Mouse (Mus musculus) liver, postnatal 0 days (tissue): ENCODE data around the gene Chaf1b. TPM values are rescaled to one million over a fixed set of nuclear protein-coding genes. Genes with fewer than 3 reads are reported as not detected.
A peak's percentile ranks its signal among the peaks of the same experiment; 100 is the strongest.

ENCODE experiments used
- ATAC-seq: fragments of 200-750 bp; cut with Nextera tagmentation; 2 replicates; pipeline ENCODE4 v1.8.0; 2017; ENCODE audit warnings: mild to moderate bottlenecking, moderate library complexity
- DNase-seq: peaks from one replicate; pipeline ENCODE4 v3.0.0-alpha.2; 2016
- H3K27ac ChIP-seq: fragments of 300-500 bp; sonication (generic); 2 replicates; pipeline ENCODE4 v1.5.1; 2014; ENCODE audit warnings: antibody characterized with exemption, moderate library complexity, mild to moderate bottlenecking, low read depth
- H3K27me3 ChIP-seq: fragments of 300-500 bp; sonication (generic); 2 replicates; pipeline ENCODE4 v1.6.1; 2014; ENCODE audit warnings: low read length, control low read depth, mixed read lengths; ENCODE audit not compliant: insufficient read depth
- H3K36me3 ChIP-seq: fragments of 300-500 bp; sonication (generic); replicated peaks from 2 replicates; pipeline ENCODE4 v1.6.1; 2014; ENCODE audit warnings: mild to moderate bottlenecking, control low read depth, low read length, moderate library complexity, mixed read lengths; ENCODE audit not compliant: insufficient read depth
- H3K4me1 ChIP-seq: fragments of 300-500 bp; sonication (generic); 2 replicates; pipeline ENCODE4 v1.6.1; 2014; ENCODE audit warnings: antibody characterized with exemption, mild to moderate bottlenecking, control low read depth; ENCODE audit not compliant: insufficient read depth
- H3K4me2 ChIP-seq: fragments of 300-500 bp; sonication (generic); 2 replicates; pipeline ENCODE4 v1.6.1; 2014; ENCODE audit warnings: low read depth, mild to moderate bottlenecking, low read length, moderate library complexity, mixed read lengths
- H3K4me3 ChIP-seq: fragments of 300-500 bp; sonication (generic); 2 replicates; pipeline ENCODE4 v1.5.1; 2014; ENCODE audit warnings: low read depth, low read length
- H3K9ac ChIP-seq: fragments of 300-500 bp; sonication (generic); replicated peaks from 2 replicates; pipeline ENCODE4 v1.6.1; 2014; ENCODE audit warnings: mild to moderate bottlenecking, moderate library complexity
- H3K9me3 ChIP-seq: fragments of 300-500 bp; sonication (generic); 2 replicates; pipeline ENCODE4 v1.6.1; 2016; ENCODE audit warnings: mild to moderate bottlenecking, control low read depth, low read length, mixed read lengths
- CTCF ChIP-seq: sonication (generic); IDR thresholded peaks from 2 replicates; pipeline ENCODE4 v1.5.1; 2016; ENCODE audit warnings: antibody characterized with exemption, low read depth
- EP300 ChIP-seq: IDR thresholded peaks from 2 replicates; pipeline ENCODE4 v1.6.1; 2016; ENCODE audit warnings: antibody characterized with exemption, low read depth, mild to moderate bottlenecking
- WGBS: fragments of 180-500 bp; shearing (Covaris S2); extraction: QIAGEN DNeasy Blood & Tissue Kit; methylation state at CpG from one replicate; pipeline ENCODE4 v1.1.7; 2014; ENCODE audit not compliant: insufficient replicate concordance; 5-methylcytosine and 5-hydroxymethylcytosine counted together
- polyA plus RNA-seq: library from polyadenylated mRNA; unstranded; fragments of >200 nt; fragmentation: Nextera tagmentation; extraction: Ambion mirVana; gene quantifications from 2 replicates; pipeline ENCODE4 v1.2.1, GENCODE M21; 2015

Chaf1b gene
- polyA plus RNA-seq, 1 experiment from 2014 or later, result 18.9 TPM

GRCm38 (mm10) chr16:93903027-93903426 is 19.3 kb downstream of the Chaf1b start:
- H3K4me2 ChIP-seq, result no peak overlapping the region
- no peaks in the 10 kb centered on the region for H3K27me3 ChIP-seq
- H3K4me1 ChIP-seq, result no peaks in the 10 kb centered on the region
- peak; percentile 44 for TF ChIP-seq CTCF
- no peak for TF ChIP-seq EP300
- H3K9ac ChIP-seq, result no peak overlapping the region
- 88% methylated on average over 6 of the region's 6 CpGs for WGBS
- H3K4me3 ChIP-seq, result no peak overlapping the region
- DNase-seq (no peak), ATAC-seq (no peak)
- peaks cover 10% of the 10 kb centered on the region for H3K36me3 ChIP-seq
- no peak overlapping the region for H3K27ac ChIP-seq
- no peaks in the 10 kb centered on the region for H3K9me3 ChIP-seq

GRCm38 (mm10) chr16:93906156-93907014 is 22.7 kb downstream of the Chaf1b start:
- no peaks in the 10 kb centered on the region for H3K27me3 ChIP-seq
- no peak overlapping the region for H3K4me2 ChIP-seq
- 66% methylated on average over 11 of the region's 11 CpGs for WGBS
- no peaks in the 10 kb centered on the region for H3K4me1 ChIP-seq
- peaks cover 4% of the 10 kb centered on the region for H3K36me3 ChIP-seq
- no peak overlapping the region for H3K27ac ChIP-seq
- ATAC-seq, result peak; percentile 62
- peak; percentile 76 for DNase-seq
- no peak overlapping the region for H3K9ac ChIP-seq
- no peaks in the 10 kb centered on the region for H3K9me3 ChIP-seq
- TF ChIP-seq EP300 (no peak), CTCF (peak; percentile 97)
- H3K4me3 ChIP-seq, result no peak overlapping the region

- Histone ChIP-seq H3K4me2 (no peak overlapping the region), H3K27ac (no peak overlapping the region), H3K27me3 (no peaks in the 10 kb centered on the region), H3K36me3 (peaks cover 2% of the 10 kb centered on the region; the same call in 1 of the 2 replicates), H3K9me3 (no peaks in the 10 kb centered on the region), H3K4me1 (peaks cover 5% of the 10 kb centered on the region), H3K9ac (no peak overlapping the region), H3K4me3 (no peak overlapping the region)
- 75% methylated on average over 5 of the region's 5 CpGs for WGBS
- DNase-seq (no peak), ATAC-seq (no peak)
- TF ChIP-seq CTCF (no peak), EP300 (no peak)
Observed at GRCm38 (mm10) chr16:93907761-93908160, 24.1 kb downstream of the Chaf1b start.

GRCm38 (mm10) chr16:93908196-93908595 is 24.5 kb downstream of the Chaf1b start:
- no peak overlapping the region for H3K4me3 ChIP-seq
- no peaks in the 10 kb centered on the region for H3K27me3 ChIP-seq
- H3K4me2 ChIP-seq, result no peak overlapping the region
- H3K4me1 ChIP-seq, result peaks cover 8% of the 10 kb centered on the region
- no peak overlapping the region for H3K27ac ChIP-seq
- DNase-seq (no peak), ATAC-seq (no peak)
- no peak overlapping the region for H3K9ac ChIP-seq
- no peaks in the 10 kb centered on the region for H3K9me3 ChIP-seq
- 0 out of 2 replicates have a peak, but pooled peaks cover 2% of the 10 kb centered on the region for H3K36me3 ChIP-seq
- WGBS, result 86% methylated on average over 8 of the region's 8 CpGs
- TF ChIP-seq CTCF, result no peak
- no peak for TF ChIP-seq EP300

GRCm38 (mm10) chr16:93909936-93910335 is 26.2 kb downstream of the Chaf1b start:
- TF ChIP-seq EP300, result no peak
- no peak for TF ChIP-seq CTCF
- H3K4me3 ChIP-seq, result no peak overlapping the region
- no peak overlapping the region for H3K9ac ChIP-seq
- H3K4me2 ChIP-seq, result no peak overlapping the region
- H3K27ac ChIP-seq, result no peak overlapping the region
- H3K36me3 ChIP-seq, result no peaks in the 10 kb centered on the region
- DNase-seq (peak; percentile 73), ATAC-seq (no peak)
- H3K4me1 ChIP-seq, result peaks cover 8% of the 10 kb centered on the region
- no peaks in the 10 kb centered on the region for H3K27me3 ChIP-seq
- no peaks in the 10 kb centered on the region for H3K9me3 ChIP-seq
- WGBS, result 70% methylated on average over 3 of the region's 3 CpGs

- DNase-seq (no peak), ATAC-seq (no peak)
- Histone ChIP-seq H3K4me2 (no peak overlapping the region), H3K27ac (no peak overlapping the region), H3K27me3 (no peaks in the 10 kb centered on the region), H3K9me3 (no peaks in the 10 kb centered on the region), H3K36me3 (no peaks in the 10 kb centered on the region), H3K4me3 (no peak overlapping the region), H3K4me1 (peaks cover 8% of the 10 kb centered on the region), H3K9ac (no peak overlapping the region)
- TF ChIP-seq CTCF (no peak), EP300 (no peak)
- WGBS, result 69% methylated on average over 28 of the region's 28 CpGs
Observed at GRCm38 (mm10) chr16:93910735-93911665, 27.3 kb downstream of the Chaf1b start.
